Mouse (Mus musculus): ENCODE results near the gene Cldn34b3.
"Not testable (repeated sequence)": the region's sequence is repeated elsewhere in the genome, so short reads cannot be mapped to it uniquely, and the experiment has no call there.

- not testable (repeated sequence) for TF ChIP-seq POLR2A (IDR thresholded peaks at IDR 0.05; ENCODE audit: low read depth, low read length); ZNF384 (IDR thresholded peaks at IDR 0.05; ENCODE audit: low read depth, low read length); NELFE (IDR thresholded peaks at IDR 0.05; ENCODE audit: low read depth, low read length); RCOR1 (conservative IDR thresholded peaks at IDR 0.05; ENCODE audit: low read depth, low read length); CTCF (conservative IDR thresholded peaks at IDR 0.05 in 1 of 2, IDR thresholded peaks at IDR 0.05 in 1 of 2; ENCODE audit: low read depth in 2 of 2, low read length in 2 of 2); PAX5 (IDR thresholded peaks at IDR 0.05; ENCODE audit: low read length); EP300 (IDR thresholded peaks at IDR 0.05; ENCODE audit: low read length); USF2 (conservative IDR thresholded peaks at IDR 0.05; ENCODE audit: low read depth, low read length); ZMIZ1 (IDR thresholded peaks at IDR 0.05; ENCODE audit: low read depth, low read length); USF1 (IDR thresholded peaks at IDR 0.05; ENCODE audit: low read depth, low read length); CHD2 (IDR thresholded peaks at IDR 0.05; ENCODE audit: low read length); ZKSCAN1 (IDR thresholded peaks at IDR 0.05; ENCODE audit: borderline replicate concordance, low read depth, low read length); SIN3A (IDR thresholded peaks at IDR 0.05; ENCODE audit: low read length)
Measured at GRCm38 (mm10) chrX:76264004-76264403, at the start of gene Cldn34b3.

All from CH12.LX (cell line).